Mouse (Mus musculus) stomach, embryonic 16.5 days (tissue): Measurements from ENCODE around the gene Tbc1d22b. TPM values are rescaled to one million over a fixed set of nuclear protein-coding genes. Genes with fewer than 3 reads are reported as not detected.
A peak's percentile ranks its signal among the peaks of the same experiment; 100 is the strongest.

Source experiments
- ATAC-seq: fragments of 200-750 bp; cut with Nextera tagmentation; 2 replicates; pipeline ENCODE4 v1.8.0; 2017; ENCODE audit warnings: moderate number of reproducible peaks, moderate TSS enrichment; ENCODE audit not compliant: insufficient read depth, low FRiP score
- H3K27ac ChIP-seq: fragments of 300-500 bp; sonication (generic); 2 replicates; pipeline ENCODE4 v1.5.1; 2014; ENCODE audit warnings: low read length
- H3K27me3 ChIP-seq: fragments of 300-500 bp; sonication (generic); 2 replicates; pipeline ENCODE4 v1.6.1; 2014; ENCODE audit warnings: low read length, control low read depth, mixed read lengths; ENCODE audit not compliant: control insufficient read depth, insufficient read depth
- H3K36me3 ChIP-seq: fragments of 300-500 bp; sonication (generic); 2 replicates; pipeline ENCODE4 v1.6.1; 2014; ENCODE audit warnings: low read length; ENCODE audit not compliant: control insufficient read depth, insufficient read depth
- H3K4me1 ChIP-seq: fragments of 300-500 bp; sonication (generic); 2 replicates; pipeline ENCODE4 v1.6.1; 2014; ENCODE audit warnings: low read length, control low read depth, mixed read lengths; ENCODE audit not compliant: control insufficient read depth, insufficient read depth
- H3K4me2 ChIP-seq: fragments of 300-500 bp; sonication (generic); 2 replicates; pipeline ENCODE4 v1.6.1; 2014; ENCODE audit warnings: low read depth, low read length, mixed read lengths
- H3K4me3 ChIP-seq: fragments of 300-500 bp; sonication (generic); replicated peaks from 2 replicates; pipeline ENCODE4 v1.5.1; 2014; ENCODE audit warnings: mild to moderate bottlenecking, low read length
- H3K9ac ChIP-seq: fragments of 300-500 bp; sonication (generic); 2 replicates; pipeline ENCODE4 v1.6.1; 2014; ENCODE audit warnings: low read length
- H3K9me3 ChIP-seq: fragments of 300-500 bp; sonication (generic); replicated peaks from 2 replicates; pipeline ENCODE4 v1.6.1; 2016; ENCODE audit warnings: low read length, control low read depth; ENCODE audit not compliant: control insufficient read depth
- WGBS: fragments of 180-500 bp; shearing (Covaris S2); extraction: QIAGEN DNeasy Blood & Tissue Kit; methylation state at CpG from one replicate; pipeline ENCODE4 v1.1.7; 2014; 5-methylcytosine and 5-hydroxymethylcytosine counted together
- polyA plus RNA-seq: library from polyadenylated mRNA; unstranded; fragments of >200 nt; fragmentation: Nextera tagmentation; extraction: Ambion mirVana; gene quantifications from 2 replicates; pipeline ENCODE4 v1.2.1, GENCODE M21; 2015

Gene Tbc1d22b
- 10.9 and 12.2 TPM in 2 replicates for polyA plus RNA-seq

GRCm38 (mm10) chr17:29549543-29550428 is at the start of gene Tbc1d22b, which contains the start of gene Gm17657:
Gene Tbc1d22b (plus strand): TSS chr17:29549785.
Gene Gm17657 (minus strand): TSS chr17:29549638.
- Histone ChIP-seq H3K4me1 (peaks cover 18% of the 10 kb centered on the region), H3K36me3 (no peaks in the 10 kb centered on the region), H3K9ac (peak within 1 kb of the TSS; percentile 97), H3K9me3 (no peaks in the 10 kb centered on the region), H3K4me2 (peak within 1 kb of the TSS; percentile 85), H3K4me3 (peak within 1 kb of the TSS; percentile 97), H3K27ac (peak within 1 kb of the TSS; percentile 42; the same call in 1 of the 2 replicates), H3K27me3 (no peaks in the 10 kb centered on the region)
- under 1% methylated on average over 44 of the region's 44 CpGs for WGBS
- ATAC-seq: peak; percentile 100

- no peaks in the 10 kb centered on the region for H3K9me3 ChIP-seq
- H3K4me2 ChIP-seq: no peak overlapping the region
- ATAC-seq: no peak
- H3K27me3 ChIP-seq: no peaks in the 10 kb centered on the region
- no peak overlapping the region for H3K4me3 ChIP-seq
- no peak overlapping the region for H3K9ac ChIP-seq
- no peaks in the 10 kb centered on the region for H3K36me3 ChIP-seq
- WGBS: 65% methylated on average over 7 of the region's 7 CpGs
- H3K4me1 ChIP-seq: peaks cover 15% of the 10 kb centered on the region; the same call in 1 of the 2 replicates
- H3K27ac ChIP-seq: no peak overlapping the region
These were observed 49.3 kb upstream of the Tbc1d22b start for GRCm38 (mm10) chr17:29500243-29500740.

- Histone ChIP-seq H3K9ac (no peak overlapping the region), H3K27ac (no peak overlapping the region), H3K4me2 (no peak overlapping the region), H3K27me3 (no peaks in the 10 kb centered on the region), H3K9me3 (no peaks in the 10 kb centered on the region), H3K4me1 (peaks cover 15% of the 10 kb centered on the region; the same call in 1 of the 2 replicates), H3K36me3 (no peaks in the 10 kb centered on the region), H3K4me3 (no peak overlapping the region)
- WGBS: 64% methylated on average over 17 of the region's 17 CpGs
- peak; percentile 42; the same call in 1 of the 2 replicates for ATAC-seq
These were observed 48.6 kb upstream of the Tbc1d22b start for GRCm38 (mm10) chr17:29500802-29501469.

- Histone ChIP-seq H3K27ac (peak overlapping the region; percentile 64), H3K36me3 (no peaks in the 10 kb centered on the region), H3K9me3 (no peaks in the 10 kb centered on the region), H3K9ac (peak overlapping the region; percentile 57), H3K4me2 (peak overlapping the region; percentile 51), H3K4me1 (peaks cover 15% of the 10 kb centered on the region; the same call in 1 of the 2 replicates), H3K27me3 (no peaks in the 10 kb centered on the region), H3K4me3 (no peak overlapping the region)
- WGBS: 68% methylated on average over 7 of the region's 7 CpGs
- ATAC-seq: no peak
These were observed 47.4 kb upstream of the Tbc1d22b start for GRCm38 (mm10) chr17:29502005-29502668.

- ATAC-seq: no peak
- WGBS: 11% methylated on average over 32 of the region's 32 CpGs
These were observed 46.6 kb upstream of the Tbc1d22b start for GRCm38 (mm10) chr17:29502669-29503665.

GRCm38 (mm10) chr17:29503700-29504099 is 45.9 kb upstream of the Tbc1d22b start:
- ATAC-seq: no peak
- peaks cover 12% of the 10 kb centered on the region; the same call in 1 of the 2 replicates for H3K4me1 ChIP-seq
- H3K4me2 ChIP-seq: no peak overlapping the region
- H3K36me3 ChIP-seq: no peaks in the 10 kb centered on the region
- H3K27ac ChIP-seq: no peak overlapping the region
- 83% methylated on average over 5 of the region's 5 CpGs for WGBS
- no peak overlapping the region for H3K4me3 ChIP-seq
- no peak overlapping the region for H3K9ac ChIP-seq
- no peaks in the 10 kb centered on the region for H3K9me3 ChIP-seq
- no peaks in the 10 kb centered on the region for H3K27me3 ChIP-seq

More at GRCm38 (mm10) chr17:29502669-29503665, 46.6 kb upstream of the Tbc1d22b start:
- H3K9ac ChIP-seq: peak overlapping the region; percentile 57
- no peaks in the 10 kb centered on the region for H3K36me3 ChIP-seq
- H3K4me1 ChIP-seq: peaks cover 13% of the 10 kb centered on the region; the same call in 1 of the 2 replicates
- no peaks in the 10 kb centered on the region for H3K27me3 ChIP-seq
- H3K4me2 ChIP-seq: peak overlapping the region; percentile 51
- peak overlapping the region; percentile 29 for H3K4me3 ChIP-seq
- H3K9me3 ChIP-seq: no peaks in the 10 kb centered on the region
- H3K27ac ChIP-seq: peak overlapping the region; percentile 64

GRCm38 (mm10) chr17:29508927-29509608 is 40.5 kb upstream of the Tbc1d22b start:
- H3K27me3 ChIP-seq: no peaks in the 10 kb centered on the region
- H3K4me3 ChIP-seq: no peak overlapping the region
- no peaks in the 10 kb centered on the region for H3K9me3 ChIP-seq
- ATAC-seq: no peak
- H3K4me1 ChIP-seq: no peaks in the 10 kb centered on the region; the same call in 1 of the 2 replicates
- no peak overlapping the region for H3K27ac ChIP-seq
- 67% methylated on average over 12 of the region's 12 CpGs for WGBS
- H3K9ac ChIP-seq: no peak overlapping the region
- H3K4me2 ChIP-seq: no peak overlapping the region
- H3K36me3 ChIP-seq: no peaks in the 10 kb centered on the region
